Mouse (Mus musculus) central nervous system, embryonic 18 days (tissue): ENCODE data around the gene Psmd12. TPM values are rescaled to one million over a fixed set of nuclear protein-coding genes. Genes with fewer than 3 reads are reported as not detected.

Source experiments
- polyA plus RNA-seq: library from polyadenylated mRNA; depleted of rRNA; stranded (reverse); fragments of >200 nt; gene quantifications from 2 replicates; pipeline ENCODE4 v1.2.3, GENCODE M21; 2012; rRNA removed

Psmd12 gene
- 72.5 and 73.9 TPM in 2 replicates for polyA plus RNA-seq

GRCm38 (mm10) chr11:107479053-107479861 lies at the start of gene Psmd12:
TSS of gene Psmd12 (plus strand) at chr11:107479484.

GRCm38 (mm10) chr11:107470521-107471041 lies 8.7 kb upstream of the Psmd12 start, which contains the start of gene Pitpnc1:
TSS of gene Pitpnc1 (minus strand) at chr11:107470699.

GRCm38 (mm10) chr11:107547351-107548203 lies 68.3 kb downstream of the Psmd12 start, which contains the start of gene Helz:
TSS of gene Helz (plus strand) at chr11:107547930.

Other genes with a start within 250 kb of the Psmd12 start
- 31.6 and 33.6 TPM in 2 replicates for gene Pitpnc1, start 8.8 kb upstream of the Psmd12 start, polyA plus RNA-seq
- 11.6 and 12.1 TPM in 2 replicates for gene Helz, start 68.4 kb downstream of the Psmd12 start, polyA plus RNA-seq
- gene Cacng1, start 237.0 kb downstream of the Psmd12 start, polyA plus RNA-seq: 1.8 and 3.8 TPM in 2 replicates